Mouse (Mus musculus) stomach, embryonic 15.5 days (tissue): ENCODE measurements around the gene Wasl. TPM values are rescaled to one million over a fixed set of nuclear protein-coding genes. Genes with fewer than 3 reads are reported as not detected.

Experiments used
- ATAC-seq: fragments of 200-750 bp; cut with Nextera tagmentation; 2 replicates; pipeline ENCODE4 v1.8.0; 2017; ENCODE audit warnings: low read depth, moderate number of reproducible peaks, moderate TSS enrichment; ENCODE audit not compliant: insufficient read depth, low FRiP score
- H3K27ac ChIP-seq: fragments of 300-500 bp; sonication (generic); 2 replicates; pipeline ENCODE4 v1.5.1; 2015; ENCODE audit warnings: mild to moderate bottlenecking, inconsistent platforms
- H3K27me3 ChIP-seq: fragments of 300-500 bp; sonication (generic); replicated peaks from 2 replicates; pipeline ENCODE4 v1.6.1; 2015; ENCODE audit warnings: inconsistent platforms
- H3K36me3 ChIP-seq: fragments of 300-500 bp; sonication (generic); 2 replicates; pipeline ENCODE4 v1.6.1; 2015; ENCODE audit warnings: inconsistent platforms
- H3K4me1 ChIP-seq: fragments of 300-500 bp; sonication (generic); 2 replicates; pipeline ENCODE4 v1.6.1; 2015; ENCODE audit warnings: inconsistent platforms
- H3K4me2 ChIP-seq: fragments of 300-500 bp; sonication (generic); 2 replicates; pipeline ENCODE4 v1.6.1; 2015; ENCODE audit warnings: mild to moderate bottlenecking, inconsistent platforms
- H3K4me3 ChIP-seq: fragments of 300-500 bp; sonication (generic); replicated peaks from 2 replicates; pipeline ENCODE4 v1.5.1; 2015; ENCODE audit warnings: inconsistent platforms
- H3K9ac ChIP-seq: fragments of 300-500 bp; sonication (generic); 2 replicates; pipeline ENCODE4 v1.6.1; 2015; ENCODE audit warnings: inconsistent platforms
- H3K9me3 ChIP-seq: fragments of 300-500 bp; sonication (generic); 2 replicates; pipeline ENCODE4 v1.6.1; 2016; ENCODE audit warnings: inconsistent platforms
- WGBS: fragments of 180-500 bp; shearing (Covaris S2); methylation state at CpG from one replicate; pipeline ENCODE4 v1.1.7; 2015; 5-methylcytosine and 5-hydroxymethylcytosine counted together
- polyA plus RNA-seq: library from polyadenylated mRNA; unstranded; fragments of >200 nt; fragmentation: Nextera tagmentation; extraction: Ambion mirVana; gene quantifications from 2 replicates; pipeline ENCODE4 v1.2.1, GENCODE M21; 2015

Gene Wasl
- polyA plus RNA-seq, 1 experiment from 2014 or later = 73.1 TPM

GRCm38 (mm10) chr6:24613346-24613745 is 51.5 kb downstream of the Wasl start:
- no peaks in the 10 kb centered on the region for H3K27me3 ChIP-seq
- H3K9ac ChIP-seq = no peak overlapping the region
- no peaks in the 10 kb centered on the region for H3K4me1 ChIP-seq
- WGBS = 96% methylated on average over 6 of the region's 6 CpGs
- H3K9me3 ChIP-seq = no peaks in the 10 kb centered on the region
- no peak overlapping the region for H3K4me3 ChIP-seq
- no peak overlapping the region for H3K27ac ChIP-seq
- 0 out of 2 replicates have a peak, but pooled peaks cover 3% of the 10 kb centered on the region for H3K36me3 ChIP-seq
- H3K4me2 ChIP-seq = no peak overlapping the region
- no peak for ATAC-seq

GRCm38 (mm10) chr6:24612074-24612755 is 52.6 kb downstream of the Wasl start:
- WGBS = 81% methylated on average over 7 of the region's 7 CpGs

GRCm38 (mm10) chr6:24610358-24610757 is 54.5 kb downstream of the Wasl start:
- Histone ChIP-seq H3K27me3 (no peaks in the 10 kb centered on the region), H3K36me3 (0 out of 2 replicates have a peak, but pooled peaks cover 3% of the 10 kb centered on the region), H3K4me3 (no peak overlapping the region), H3K27ac (no peak overlapping the region), H3K4me1 (no peaks in the 10 kb centered on the region), H3K9me3 (no peaks in the 10 kb centered on the region), H3K4me2 (no peak overlapping the region), H3K9ac (no peak overlapping the region)
- WGBS = 87% methylated on average over 4 of the region's 4 CpGs
- ATAC-seq = no peak

More at GRCm38 (mm10) chr6:24612074-24612755, 52.6 kb downstream of the Wasl start:
- no peaks in the 10 kb centered on the region for H3K27me3 ChIP-seq
- no peak overlapping the region for H3K27ac ChIP-seq
- no peaks in the 10 kb centered on the region for H3K9me3 ChIP-seq
- no peak overlapping the region for H3K4me2 ChIP-seq
- H3K4me1 ChIP-seq = no peaks in the 10 kb centered on the region
- no peak overlapping the region for H3K9ac ChIP-seq
- H3K36me3 ChIP-seq = 0 out of 2 replicates have a peak, but pooled peaks cover 3% of the 10 kb centered on the region
- ATAC-seq = no peak
- no peak overlapping the region for H3K4me3 ChIP-seq

GRCm38 (mm10) chr6:24609531-24609930 is 55.3 kb downstream of the Wasl start:
- H3K27ac ChIP-seq = no peak overlapping the region
- H3K4me1 ChIP-seq = no peaks in the 10 kb centered on the region
- H3K9me3 ChIP-seq = no peaks in the 10 kb centered on the region
- no peaks in the 10 kb centered on the region for H3K27me3 ChIP-seq
- no peak overlapping the region for H3K4me2 ChIP-seq
- ATAC-seq = no peak
- 36% methylated on average over 4 of the region's 4 CpGs for WGBS
- no peak overlapping the region for H3K9ac ChIP-seq
- H3K36me3 ChIP-seq = no peaks in the 10 kb centered on the region
- no peak overlapping the region for H3K4me3 ChIP-seq

- no peaks in the 10 kb centered on the region for H3K4me1 ChIP-seq
- WGBS = 85% methylated on average over 3 of the region's 3 CpGs
- no peak overlapping the region for H3K9ac ChIP-seq
- H3K27ac ChIP-seq = no peak overlapping the region
- no peak overlapping the region for H3K4me3 ChIP-seq
- H3K4me2 ChIP-seq = no peak overlapping the region
- H3K9me3 ChIP-seq = no peaks in the 10 kb centered on the region
- ATAC-seq = no peak
- H3K27me3 ChIP-seq = no peaks in the 10 kb centered on the region
- H3K36me3 ChIP-seq = no peaks in the 10 kb centered on the region
Observed at GRCm38 (mm10) chr6:24608682-24609081, 56.1 kb downstream of the Wasl start.

GRCm38 (mm10) chr6:24608129-24608528 is 56.7 kb downstream of the Wasl start:
- Histone ChIP-seq H3K36me3 (no peaks in the 10 kb centered on the region), H3K27ac (no peak overlapping the region), H3K4me2 (no peak overlapping the region), H3K4me3 (no peak overlapping the region), H3K4me1 (no peaks in the 10 kb centered on the region), H3K9ac (no peak overlapping the region), H3K27me3 (no peaks in the 10 kb centered on the region), H3K9me3 (no peaks in the 10 kb centered on the region)
- no peak for ATAC-seq
- 71% methylated on average over 4 of the region's 4 CpGs for WGBS

GRCm38 (mm10) chr6:24607531-24607930 is 57.3 kb downstream of the Wasl start:
- WGBS = 69% methylated on average over 15 of the region's 15 CpGs
- Histone ChIP-seq H3K4me3 (no peak overlapping the region), H3K4me2 (no peak overlapping the region), H3K9me3 (no peaks in the 10 kb centered on the region), H3K27ac (no peak overlapping the region), H3K36me3 (no peaks in the 10 kb centered on the region), H3K4me1 (no peaks in the 10 kb centered on the region), H3K9ac (no peak overlapping the region), H3K27me3 (no peaks in the 10 kb centered on the region)
- no peak for ATAC-seq

- WGBS = 66% methylated on average over 10 of the region's 10 CpGs
- Histone ChIP-seq H3K9me3 (no peaks in the 10 kb centered on the region), H3K27me3 (no peaks in the 10 kb centered on the region), H3K9ac (no peak overlapping the region), H3K27ac (no peak overlapping the region), H3K36me3 (no peaks in the 10 kb centered on the region), H3K4me2 (no peak overlapping the region), H3K4me1 (no peaks in the 10 kb centered on the region), H3K4me3 (no peak overlapping the region)
- ATAC-seq = no peak
Observed at GRCm38 (mm10) chr6:24606512-24606911, 58.3 kb downstream of the Wasl start.

- no peak overlapping the region for H3K4me2 ChIP-seq
- H3K4me1 ChIP-seq = no peaks in the 10 kb centered on the region
- H3K4me3 ChIP-seq = no peak overlapping the region
- 91% methylated on average over 8 of the region's 8 CpGs for WGBS
- ATAC-seq = no peak
- H3K27ac ChIP-seq = no peak overlapping the region
- H3K9ac ChIP-seq = no peak overlapping the region
- H3K36me3 ChIP-seq = no peaks in the 10 kb centered on the region
- H3K27me3 ChIP-seq = no peaks in the 10 kb centered on the region
- no peaks in the 10 kb centered on the region for H3K9me3 ChIP-seq
Observed at GRCm38 (mm10) chr6:24605631-24606030, 59.2 kb downstream of the Wasl start.

- Histone ChIP-seq H3K9me3 (no peaks in the 10 kb centered on the region), H3K9ac (no peak overlapping the region), H3K27ac (no peak overlapping the region), H3K36me3 (no peaks in the 10 kb centered on the region), H3K4me1 (no peaks in the 10 kb centered on the region), H3K27me3 (no peaks in the 10 kb centered on the region), H3K4me2 (no peak overlapping the region), H3K4me3 (no peak overlapping the region)
- ATAC-seq = no peak
- 93% methylated on average over 7 of the region's 7 CpGs for whole genome bisulfite sequencing
Observed at GRCm38 (mm10) chr6:24604289-24604688, 60.5 kb downstream of the Wasl start.

GRCm38 (mm10) chr6:24602993-24603392 is 61.8 kb downstream of the Wasl start:
- Histone ChIP-seq H3K4me3 (no peak overlapping the region), H3K9ac (no peak overlapping the region), H3K27me3 (no peaks in the 10 kb centered on the region), H3K9me3 (no peaks in the 10 kb centered on the region), H3K27ac (no peak overlapping the region), H3K36me3 (no peaks in the 10 kb centered on the region), H3K4me2 (no peak overlapping the region), H3K4me1 (no peaks in the 10 kb centered on the region)
- 73% methylated on average over 5 of the region's 5 CpGs for WGBS
- ATAC-seq = no peak

GRCm38 (mm10) chr6:24602351-24602750 is 62.5 kb downstream of the Wasl start:
- Histone ChIP-seq H3K9ac (no peak overlapping the region), H3K4me2 (no peak overlapping the region), H3K9me3 (no peaks in the 10 kb centered on the region), H3K4me1 (no peaks in the 10 kb centered on the region), H3K4me3 (no peak overlapping the region), H3K27me3 (no peaks in the 10 kb centered on the region), H3K36me3 (no peaks in the 10 kb centered on the region), H3K27ac (no peak overlapping the region)
- ATAC-seq = no peak
- 61% methylated on average over 3 of the region's 3 CpGs for WGBS

- no peak for ATAC-seq
- no peaks in the 10 kb centered on the region for H3K36me3 ChIP-seq
- H3K4me1 ChIP-seq = no peaks in the 10 kb centered on the region
- WGBS = 21% methylated on average over 1 of the region's 1 CpGs
- H3K4me2 ChIP-seq = no peak overlapping the region
- no peak overlapping the region for H3K4me3 ChIP-seq
- H3K9ac ChIP-seq = no peak overlapping the region
- no peaks in the 10 kb centered on the region for H3K27me3 ChIP-seq
- H3K27ac ChIP-seq = no peak overlapping the region
- H3K9me3 ChIP-seq = no peaks in the 10 kb centered on the region
Observed at GRCm38 (mm10) chr6:24601668-24602067, 63.1 kb downstream of the Wasl start.
